Mouse (Mus musculus): ENCODE measurements around the gene 1700123L14Rik. TPM values are rescaled to one million over a fixed set of nuclear protein-coding genes. Genes with fewer than 3 reads are reported as not detected.

1700123L14Rik gene
- polyA plus RNA-seq, 1 experiment from 2014 or later, result 0.09 TPM

Other genes starting within 250 kb of the 1700123L14Rik start
- gene Fam19a1, start 53.1 kb downstream of the 1700123L14Rik start, polyA plus RNA-seq (2015; fragmentation: Nextera tagmentation; extraction: Ambion mirVana), result 32.8 and 34.2 TPM in 2 replicates

All from midbrain, embryonic 15.5 days (tissue).